Mouse (Mus musculus): Measurements from ENCODE around the gene Arl15. TPM values are rescaled to one million over a fixed set of nuclear protein-coding genes. Genes with fewer than 3 reads are reported as not detected.
A peak's percentile ranks its signal among the peaks of the same experiment; 100 is the strongest.

Gene Arl15
- total RNA-seq, 1 experiment from 2014 or later = 16.2 TPM

DNA sequence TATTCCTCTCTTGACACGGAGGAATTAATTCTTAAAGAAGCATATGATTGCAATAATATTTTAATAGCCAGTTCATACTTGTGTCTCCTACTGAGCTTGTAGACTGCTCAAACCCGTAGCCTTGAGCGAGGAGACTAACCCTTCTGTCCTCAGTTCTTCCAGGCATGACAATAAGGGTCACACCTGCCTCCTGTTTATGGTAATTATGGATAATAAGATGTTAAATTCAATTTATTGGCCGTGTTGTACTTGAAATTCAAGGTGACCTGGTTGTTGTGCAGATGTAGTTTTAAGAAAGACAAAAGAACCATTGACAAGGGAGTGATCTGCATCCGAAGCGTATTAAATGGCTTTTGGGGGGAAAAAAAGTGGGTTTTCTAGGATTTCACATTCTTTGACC, 232.0 kb downstream of the Arl15 start:
- no peak for ATAC-seq (replicated peaks in 1 of 2; ENCODE audit: insufficient read depth in 1 of 2, low FRiP score in 2 of 2, low TSS enrichment in 1 of 2, low read depth in 1 of 2, poor library complexity in 2 of 2, severe bottlenecking in 2 of 2)

DNA sequence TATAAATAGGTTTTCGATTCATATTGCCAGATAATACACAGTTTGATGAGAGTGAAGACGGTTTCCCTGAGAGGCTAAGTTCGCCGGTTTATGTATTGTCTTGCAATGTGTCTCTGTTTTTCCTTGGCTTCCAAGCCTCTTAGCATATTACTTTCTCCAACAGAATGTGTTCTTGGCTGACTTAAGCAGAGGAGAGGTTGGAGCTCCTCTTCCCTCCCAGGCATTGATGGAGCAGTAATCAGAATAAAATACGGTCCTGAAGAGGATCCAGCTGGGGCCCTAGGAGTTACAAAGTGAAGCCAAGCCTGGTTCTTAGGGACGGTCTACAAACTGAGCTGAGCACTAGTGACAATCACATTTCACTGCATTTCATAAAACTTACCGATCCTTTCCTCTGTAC, 232.4 kb downstream of the Arl15 start:
- ATAC-seq (replicated peaks in 1 of 2; ENCODE audit: insufficient read depth in 1 of 2, low FRiP score in 2 of 2, low TSS enrichment in 1 of 2, low read depth in 1 of 2, poor library complexity in 2 of 2, severe bottlenecking in 2 of 2) = no peak

GRCm38 (mm10) chr13:114048071-114048470, 253.8 kb downstream of the Arl15 start:
- ATAC-seq (replicated peaks in 1 of 2; ENCODE audit: insufficient read depth in 1 of 2, low FRiP score in 2 of 2, low TSS enrichment in 1 of 2, low read depth in 1 of 2, poor library complexity in 2 of 2, severe bottlenecking in 2 of 2) = no peak

- no peak for ATAC-seq (replicated peaks in 1 of 2; ENCODE audit: insufficient read depth in 1 of 2, low FRiP score in 2 of 2, low TSS enrichment in 1 of 2, low read depth in 1 of 2, poor library complexity in 2 of 2, severe bottlenecking in 2 of 2)
These were observed 254.4 kb downstream of the Arl15 start for GRCm38 (mm10) chr13:114048688-114049087.

DNA sequence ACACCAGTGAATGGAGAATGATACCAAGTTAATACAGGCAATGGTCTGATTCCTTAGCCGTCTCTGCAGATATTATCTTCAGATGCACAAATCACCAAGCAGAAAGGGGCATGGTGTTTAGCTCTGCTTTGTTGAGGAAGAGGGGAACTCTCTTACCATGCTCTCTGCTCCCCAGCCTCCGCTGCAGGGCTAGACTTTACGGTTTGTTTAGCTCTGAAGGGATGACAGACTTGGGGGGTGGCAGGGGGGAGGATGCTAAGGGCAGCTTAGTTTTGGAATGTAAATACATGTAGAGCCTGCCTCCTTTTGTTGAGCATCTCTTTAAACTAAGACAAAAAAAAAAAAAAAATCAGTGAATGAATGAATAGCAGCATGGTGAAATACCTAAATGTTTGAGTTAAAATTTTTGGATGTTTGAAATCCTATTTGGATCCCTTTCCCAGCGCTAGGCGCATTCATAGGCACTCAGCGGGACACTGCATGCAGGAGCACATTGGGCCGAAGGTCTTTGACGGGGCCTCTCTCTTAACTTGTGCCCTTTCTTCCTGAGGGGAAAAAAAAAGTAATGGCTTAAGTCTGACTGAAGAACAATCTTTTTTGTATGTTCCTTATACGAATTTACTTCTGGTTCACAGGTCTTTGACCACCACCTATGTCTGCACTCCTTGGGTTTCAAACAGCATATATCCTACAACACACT, 257.0 kb downstream of the Arl15 start:
- no peak for ATAC-seq (replicated peaks in 1 of 2; ENCODE audit: insufficient read depth in 1 of 2, low FRiP score in 2 of 2, low TSS enrichment in 1 of 2, low read depth in 1 of 2, poor library complexity in 2 of 2, severe bottlenecking in 2 of 2)

DNA sequence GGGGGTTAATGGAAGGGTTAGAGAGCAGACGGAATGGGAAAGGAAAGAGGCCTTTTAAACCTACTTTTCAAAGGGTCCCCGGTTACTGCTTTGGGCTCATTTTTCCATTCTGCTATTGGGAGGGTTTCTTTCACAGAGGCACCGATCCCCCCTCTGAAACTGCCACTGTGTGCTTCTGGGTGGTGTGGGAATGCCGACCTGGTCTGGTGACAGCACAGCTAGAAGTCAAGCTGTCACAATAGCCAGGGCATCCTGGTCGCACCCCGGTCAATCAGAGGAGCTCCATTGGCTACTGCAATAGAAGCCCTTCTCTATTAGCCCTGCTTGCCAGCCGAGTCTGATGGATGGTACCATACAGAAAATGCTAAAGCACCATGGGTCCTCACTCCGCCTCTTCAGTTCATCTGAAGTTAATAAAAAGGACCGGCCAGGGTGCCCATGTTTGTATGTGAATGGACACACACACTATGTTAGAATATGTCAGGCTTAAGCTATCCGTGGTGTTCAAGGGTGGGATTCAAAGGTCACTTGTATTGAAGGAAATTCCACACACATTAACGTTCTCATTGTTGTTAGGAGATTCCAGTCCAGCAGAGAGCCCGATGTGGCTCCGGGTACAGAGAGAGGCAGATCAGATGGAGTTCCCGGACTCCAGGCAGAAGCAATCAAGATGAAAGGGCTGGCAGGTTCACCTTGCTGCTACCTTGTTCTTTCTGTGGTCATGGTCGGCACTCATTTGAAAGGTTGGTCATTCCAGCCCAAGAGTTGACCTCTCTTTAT, 258.3 kb downstream of the Arl15 start:
- ATAC-seq (replicated peaks in 1 of 2; ENCODE audit: insufficient read depth in 1 of 2, low FRiP score in 2 of 2, low TSS enrichment in 1 of 2, low read depth in 1 of 2, poor library complexity in 2 of 2, severe bottlenecking in 2 of 2) = no peak

GRCm38 (mm10) chr13:114053261-114053660, 259.0 kb downstream of the Arl15 start:
- no peak for ATAC-seq (replicated peaks in 1 of 2; ENCODE audit: insufficient read depth in 1 of 2, low FRiP score in 2 of 2, low TSS enrichment in 1 of 2, low read depth in 1 of 2, poor library complexity in 2 of 2, severe bottlenecking in 2 of 2)

DNA sequence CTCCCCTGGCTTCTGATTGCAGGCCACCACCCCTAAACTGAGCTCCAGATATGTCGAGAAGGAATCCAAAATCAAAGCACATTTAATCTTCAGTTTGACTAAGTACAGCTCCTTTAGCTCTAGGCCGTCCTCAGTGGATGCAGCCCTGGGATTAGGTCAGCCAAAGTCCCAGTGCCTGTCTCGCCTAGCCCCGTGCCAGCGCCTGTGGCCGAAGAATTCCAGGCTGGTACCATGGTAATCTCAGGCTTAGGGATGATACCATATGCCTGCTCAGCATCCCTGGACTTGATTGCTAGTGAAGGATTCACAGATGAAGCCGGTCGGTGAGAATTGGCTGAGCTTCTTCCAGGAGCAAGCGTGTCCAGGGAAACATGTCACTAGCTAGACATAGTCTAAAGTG, 261.4 kb downstream of the Arl15 start:
- no peak for ATAC-seq (replicated peaks in 1 of 2; ENCODE audit: insufficient read depth in 1 of 2, low FRiP score in 2 of 2, low TSS enrichment in 1 of 2, low read depth in 1 of 2, poor library complexity in 2 of 2, severe bottlenecking in 2 of 2)

DNA sequence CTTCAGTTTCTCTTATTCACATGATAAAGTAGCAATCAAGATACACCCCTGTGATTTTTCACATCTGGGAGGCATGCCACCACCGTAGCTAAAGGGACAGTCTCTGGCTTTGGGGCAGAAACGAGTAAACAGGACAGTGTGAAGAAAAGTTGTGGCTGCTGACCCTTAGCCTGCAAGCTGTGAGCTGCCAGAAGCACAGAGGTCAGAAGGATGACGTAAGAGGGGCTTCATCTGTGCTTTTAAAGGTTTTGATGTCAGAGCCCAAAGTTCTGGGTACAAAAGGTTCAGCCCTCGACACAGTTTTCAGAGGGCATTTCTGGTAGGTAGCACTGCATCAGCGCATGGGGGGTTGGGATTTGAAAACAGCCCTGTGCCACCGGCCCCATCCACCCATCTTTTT, 266.0 kb downstream of the Arl15 start:
- no peak for ATAC-seq (replicated peaks in 1 of 2; ENCODE audit: insufficient read depth in 1 of 2, low FRiP score in 2 of 2, low TSS enrichment in 1 of 2, low read depth in 1 of 2, poor library complexity in 2 of 2, severe bottlenecking in 2 of 2)

GRCm38 (mm10) chr13:114061234-114061633, 266.9 kb downstream of the Arl15 start:
- no peak for ATAC-seq (replicated peaks in 1 of 2; ENCODE audit: insufficient read depth in 1 of 2, low FRiP score in 2 of 2, low TSS enrichment in 1 of 2, low read depth in 1 of 2, poor library complexity in 2 of 2, severe bottlenecking in 2 of 2)

DNA sequence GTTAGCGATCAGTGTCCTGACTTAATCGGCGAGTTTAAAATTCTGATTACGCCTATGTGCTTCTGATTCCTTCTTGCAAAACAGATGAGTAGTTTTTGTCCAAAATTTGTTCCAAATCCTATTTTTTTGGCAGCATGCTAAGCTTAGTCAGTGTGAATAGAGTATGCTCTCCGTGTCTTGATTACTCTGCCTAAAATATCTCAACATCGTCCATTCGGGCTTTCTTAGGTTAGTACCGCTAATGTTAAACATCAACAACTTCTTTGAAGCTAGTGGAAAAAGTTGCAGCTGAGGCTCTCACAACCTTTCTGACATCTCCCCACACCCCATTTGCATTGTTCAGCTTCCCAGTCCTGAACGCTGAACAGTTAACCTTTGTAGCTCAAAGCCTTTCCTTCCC, 269.8 kb downstream of the Arl15 start:
- no peak for ATAC-seq (replicated peaks in 1 of 2; ENCODE audit: insufficient read depth in 1 of 2, low FRiP score in 2 of 2, low TSS enrichment in 1 of 2, low read depth in 1 of 2, poor library complexity in 2 of 2, severe bottlenecking in 2 of 2)

GRCm38 (mm10) chr13:114065012-114065411, 270.7 kb downstream of the Arl15 start:
- ATAC-seq (replicated peaks in 1 of 2; ENCODE audit: insufficient read depth in 1 of 2, low FRiP score in 2 of 2, low TSS enrichment in 1 of 2, low read depth in 1 of 2, poor library complexity in 2 of 2, severe bottlenecking in 2 of 2) = no peak

DNA sequence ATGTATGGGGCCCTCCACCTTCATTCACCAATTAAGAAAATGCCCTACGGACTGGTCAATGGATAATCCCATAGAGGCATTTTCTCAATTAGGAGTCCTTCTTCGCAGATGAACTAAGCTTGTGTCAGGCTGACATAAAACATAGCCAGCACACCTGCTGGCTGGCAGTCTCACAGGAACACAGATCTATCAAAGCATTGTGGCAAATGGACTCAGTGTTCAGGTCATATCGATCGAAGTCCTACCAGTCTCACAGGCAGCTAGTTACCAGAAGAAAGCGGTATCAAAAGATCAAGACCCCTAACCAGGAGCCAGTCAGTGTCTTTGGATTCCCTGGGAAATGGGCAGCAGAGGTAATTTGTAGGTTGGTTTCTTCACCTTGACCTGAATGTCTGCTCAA, 274.1 kb downstream of the Arl15 start:
- ATAC-seq (replicated peaks in 1 of 2; ENCODE audit: insufficient read depth in 1 of 2, low FRiP score in 2 of 2, low TSS enrichment in 1 of 2, low read depth in 1 of 2, poor library complexity in 2 of 2, severe bottlenecking in 2 of 2) = no peak

- no peak for ATAC-seq (replicated peaks in 1 of 2; ENCODE audit: insufficient read depth in 1 of 2, low FRiP score in 2 of 2, low TSS enrichment in 1 of 2, low read depth in 1 of 2, poor library complexity in 2 of 2, severe bottlenecking in 2 of 2)
These were observed 277.1 kb downstream of the Arl15 start for GRCm38 (mm10) chr13:114071439-114071838.

DNA sequence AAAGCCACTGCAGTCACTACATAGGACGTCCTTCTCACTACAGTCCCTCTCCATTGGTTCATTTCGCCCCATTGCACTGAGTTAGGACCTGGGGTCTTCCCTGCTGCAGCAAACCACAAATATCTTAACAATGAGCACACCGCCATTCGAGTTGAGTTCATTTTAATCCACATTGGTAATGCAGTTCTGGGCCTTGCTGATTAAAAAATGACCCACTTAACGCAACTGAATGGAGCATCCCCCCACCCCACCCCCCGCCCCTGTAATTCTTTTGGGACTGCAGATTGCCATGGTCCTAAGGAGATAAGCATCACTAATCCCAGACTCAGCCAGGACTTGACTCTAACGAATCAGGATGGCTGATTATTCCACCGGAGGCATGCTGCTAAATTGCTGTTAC, 280.2 kb downstream of the Arl15 start:
- ATAC-seq (replicated peaks in 1 of 2; ENCODE audit: insufficient read depth in 1 of 2, low FRiP score in 2 of 2, low TSS enrichment in 1 of 2, low read depth in 1 of 2, poor library complexity in 2 of 2, severe bottlenecking in 2 of 2) = no peak

- ATAC-seq (replicated peaks in 1 of 2; ENCODE audit: insufficient read depth in 1 of 2, low FRiP score in 2 of 2, low TSS enrichment in 1 of 2, low read depth in 1 of 2, poor library complexity in 2 of 2, severe bottlenecking in 2 of 2) = peak; percentile 44 to 59; a peak in 2 of 4 replicates
These were observed 281.5 kb downstream of the Arl15 start for GRCm38 (mm10) chr13:114075724-114076384.

- ATAC-seq (replicated peaks in 1 of 2; ENCODE audit: insufficient read depth in 1 of 2, low FRiP score in 2 of 2, low TSS enrichment in 1 of 2, low read depth in 1 of 2, poor library complexity in 2 of 2, severe bottlenecking in 2 of 2) = no peak
These were observed 282.9 kb downstream of the Arl15 start for GRCm38 (mm10) chr13:114077181-114077580.

GRCm38 (mm10) chr13:114077584-114078270, 283.4 kb downstream of the Arl15 start:
- ATAC-seq (replicated peaks in 1 of 2; ENCODE audit: insufficient read depth in 1 of 2, low FRiP score in 2 of 2, low TSS enrichment in 1 of 2, low read depth in 1 of 2, poor library complexity in 2 of 2, severe bottlenecking in 2 of 2) = peak; percentile 84 to 86; a peak in 3 of 4 replicates

Measured in hematopoietic stem cell, adult 5-6 weeks (primary cell).